Mouse (Mus musculus): ENCODE measurements around the gene Pcdh8.

The Pcdh8 gene

GRCm38 (mm10) chr14:79771094-79771535 lies at the start of gene Pcdh8:
Gene Pcdh8 (minus strand): TSS chr14:79771312.
- peak; percentile 87 for DNase-seq

- DNase-seq, result no peak
These were observed 43.6 kb upstream of the Pcdh8 start for GRCm38 (mm10) chr14:79814709-79815108.

GRCm38 (mm10) chr14:79814084-79814483 lies 43.0 kb upstream of the Pcdh8 start:
- DNase-seq, result no peak

GRCm38 (mm10) chr14:79793179-79793578 lies 22.1 kb upstream of the Pcdh8 start:
- DNase-seq, result peak; percentile 80

GRCm38 (mm10) chr14:79789535-79789934 lies 18.4 kb upstream of the Pcdh8 start:
- no peak for DNase-seq

GRCm38 (mm10) chr14:79788656-79789204 lies 17.6 kb upstream of the Pcdh8 start:
- DNase-seq, result no peak

GRCm38 (mm10) chr14:79787918-79788317 lies 16.8 kb upstream of the Pcdh8 start:
- DNase-seq, result no peak

- no peak for DNase-seq
These were observed 14.3 kb upstream of the Pcdh8 start for GRCm38 (mm10) chr14:79785400-79785799.

GRCm38 (mm10) chr14:79780889-79781288 lies 9.8 kb upstream of the Pcdh8 start:
- DNase-seq, result no peak

GRCm38 (mm10) chr14:79780332-79780731 lies 9.2 kb upstream of the Pcdh8 start:
- no peak for DNase-seq

- no peak for DNase-seq
These were observed 8.7 kb upstream of the Pcdh8 start for GRCm38 (mm10) chr14:79779841-79780240.

GRCm38 (mm10) chr14:79773425-79774391 lies 2.6 kb upstream of the Pcdh8 start:
- DNase-seq, result no peak

GRCm38 (mm10) chr14:79771802-79772511 lies 845 bp upstream of the Pcdh8 start:
- DNase-seq, result no peak

GRCm38 (mm10) chr14:79770306-79771093 lies 612 bp downstream of the Pcdh8 start:
- DNase-seq, result no peak

- no peak for DNase-seq
These were observed 1.5 kb downstream of the Pcdh8 start for GRCm38 (mm10) chr14:79769618-79770017.

- DNase-seq, result no peak
These were observed 2.1 kb downstream of the Pcdh8 start for GRCm38 (mm10) chr14:79768996-79769395.

- no peak for DNase-seq
These were observed 2.9 kb downstream of the Pcdh8 start for GRCm38 (mm10) chr14:79768076-79768830.

- no peak for DNase-seq
These were observed 3.5 kb downstream of the Pcdh8 start for GRCm38 (mm10) chr14:79767601-79768000.

- DNase-seq, result peak; percentile 52
These were observed 5.8 kb downstream of the Pcdh8 start for GRCm38 (mm10) chr14:79765196-79765765.

- DNase-seq, result no peak
These were observed 16.4 kb downstream of the Pcdh8 start for GRCm38 (mm10) chr14:79754601-79755222.

- no peak for DNase-seq
These were observed 17.0 kb downstream of the Pcdh8 start for GRCm38 (mm10) chr14:79754157-79754556.
